Comparison of ENCODE assay signal across 9 mouse cellular contexts in genomic region chr12:31265722-31266431, GRCm38 (mm10). TPM values are rescaled to one million over a fixed set of nuclear protein-coding genes. Genes with fewer than 3 reads are reported as not detected.
A peak's percentile ranks its signal among the peaks of the same experiment; 100 is the strongest.
DNase-seq lines count a peak whose midpoint lies in the region; ATAC-seq and TF ChIP-seq lines count a peak whose summit lies in the region.
"Had no signal": no experiment of that assay in that cellular context is flagged by ENCODE, and none has a peak within 500 bp of the region (broad histone marks: within the 10 kb centered on the region; RNA-seq: fewer than 3 reads in every experiment).

No protein-coding gene starts in this region.

- peaks cover 34% of the 10 kb centered on the region for H3K36me3 ChIP-seq in heart, embryonic 10.5 days
- no peaks in the 10 kb centered on the region for H3K36me3 ChIP-seq in forebrain, embryonic 11.5 days (ENCODE audit: control insufficient read depth, insufficient read depth, low read length)
- H3K36me3 ChIP-seq in intestine, embryonic 15.5 days, result no peaks in the 10 kb centered on the region
- no peaks in the 10 kb centered on the region for H3K36me3 ChIP-seq in liver, embryonic 13.5 days
- H3K36me3 ChIP-seq in small intestine, adult 2 months (ENCODE audit: control insufficient read depth, insufficient read depth, low read length), result peaks cover 1% of the 10 kb centered on the region; the same call in 1 of the 2 replicates

- peaks cover 64% of the 10 kb centered on the region for H3K4me1 ChIP-seq in heart, embryonic 10.5 days
- H3K4me1 ChIP-seq in forebrain, embryonic 11.5 days (replicated peaks; ENCODE audit: control insufficient read depth, insufficient read depth, low read length), result no peaks in the 10 kb centered on the region; the same call in 1 of the 2 replicates
- H3K4me1 ChIP-seq in intestine, embryonic 15.5 days (replicated peaks), result peaks cover 17% of the 10 kb centered on the region
- no peaks in the 10 kb centered on the region for H3K4me1 ChIP-seq in liver, embryonic 13.5 days (replicated peaks)
- no peaks in the 10 kb centered on the region for H3K4me1 ChIP-seq in small intestine, adult 2 months (ENCODE audit: control insufficient read depth, insufficient read depth, insufficient read length, low read length)

- no peak for TF ChIP-seq POLR2A in small intestine, adult 2 months (IDR thresholded peaks at IDR 0.05; ENCODE audit: low read depth, low read length)

- peak overlapping the region; percentile 95 for H3K27ac ChIP-seq in heart, embryonic 10.5 days
- no peak overlapping the region for H3K27ac ChIP-seq in forebrain, embryonic 11.5 days (ENCODE audit: low read depth, low read length)
- H3K27ac ChIP-seq in intestine, embryonic 15.5 days, result peak overlapping the region; percentile 80
- no peak overlapping the region for H3K27ac ChIP-seq in liver, embryonic 13.5 days
- H3K27ac ChIP-seq in small intestine, adult 2 months (ENCODE audit: insufficient read depth, low read depth, low read length), result peak overlapping the region; percentile 76

- DNase-seq in heart, embryonic 10.5 days (ENCODE audit: low spot score), result no peak
- no peak for DNase-seq in heart, postnatal 25 days (ENCODE audit: low spot score)
- peak; percentile 61 for DNase-seq in NIH3T3 (ENCODE audit: low read depth)
- peak; percentile 61 for DNase-seq in forebrain, embryonic 11.5 days (ENCODE audit: low spot score)
- no peak for DNase-seq in liver, embryonic 13.5 days
- DNase-seq in testis, postnatal 14 days (ENCODE audit: low spot score), result no peak

- peak overlapping the region; percentile 87 for H3K4me3 ChIP-seq in heart, embryonic 10.5 days
- H3K4me3 ChIP-seq in forebrain, embryonic 11.5 days (ENCODE audit: low read depth, low read length), result peak overlapping the region; percentile 36
- peak overlapping the region; percentile 60 for H3K4me3 ChIP-seq in intestine, embryonic 15.5 days (replicated peaks)
- peak overlapping the region; percentile 45 for H3K4me3 ChIP-seq in liver, embryonic 13.5 days (replicated peaks)
- H3K4me3 ChIP-seq in small intestine, adult 2 months (ENCODE audit: low read depth, low read length), result peak overlapping the region; percentile 70

- TF ChIP-seq CTCF in small intestine, adult 2 months (IDR thresholded peaks at IDR 0.05; ENCODE audit: extremely low read depth, insufficient read length, insufficient replicate concordance, low read depth, low read length), result no peak

- H3K4me2 ChIP-seq in forebrain, embryonic 11.5 days (ENCODE audit: low read depth, low read length, severe bottlenecking), result peak overlapping the region; percentile 48
- peak overlapping the region; percentile 73 for H3K4me2 ChIP-seq in intestine, embryonic 15.5 days (replicated peaks)
- peak overlapping the region; percentile 59 for H3K4me2 ChIP-seq in liver, embryonic 13.5 days

- WGBS in heart, embryonic 10.5 days, result under 1% methylated on average over 50 of the region's 50 CpGs
- under 1% methylated on average over 50 of the region's 50 CpGs for WGBS in forebrain, embryonic 11.5 days
- under 1% methylated on average over 50 of the region's 50 CpGs for WGBS in intestine, embryonic 15.5 days
- WGBS in liver, embryonic 13.5 days (ENCODE audit: insufficient replicate concordance), result 1% methylated on average over 50 of the region's 50 CpGs
- 3% methylated on average over 50 of the region's 50 CpGs for WGBS in small intestine, adult 2 months

- H3K27me3 ChIP-seq in heart, embryonic 10.5 days (ENCODE audit: insufficient read depth, poor library complexity, severe bottlenecking), result no peaks in the 10 kb centered on the region
- peaks cover 34% of the 10 kb centered on the region for H3K27me3 ChIP-seq in forebrain, embryonic 11.5 days (ENCODE audit: control insufficient read depth, insufficient read depth, low read length)
- H3K27me3 ChIP-seq in intestine, embryonic 15.5 days (replicated peaks), result no peaks in the 10 kb centered on the region
- peaks cover 52% of the 10 kb centered on the region for H3K27me3 ChIP-seq in liver, embryonic 13.5 days
- peaks cover 14% of the 10 kb centered on the region for H3K27me3 ChIP-seq in small intestine, adult 2 months (ENCODE audit: control insufficient read depth, insufficient read depth, low read length)

- ATAC-seq in forebrain, embryonic 11.5 days (replicated peaks; ENCODE audit: low FRiP score), result peak; percentile 27; the same call in 1 of the 2 replicates
- ATAC-seq in intestine, embryonic 15.5 days, result peak; percentile 52
- no peak for ATAC-seq in liver, embryonic 13.5 days (ENCODE audit: low read depth)

- no peaks in the 10 kb centered on the region for H3K9me3 ChIP-seq in heart, embryonic 10.5 days
- H3K9me3 ChIP-seq in forebrain, embryonic 11.5 days (ENCODE audit: control insufficient read depth, low read length), result no peaks in the 10 kb centered on the region
- H3K9me3 ChIP-seq in intestine, embryonic 15.5 days, result no peaks in the 10 kb centered on the region
- no peaks in the 10 kb centered on the region for H3K9me3 ChIP-seq in liver, embryonic 13.5 days (replicated peaks)

- intact Hi-C loops in heart, postnatal 25 days (cut with DNase I), result loop anchor here (5.0 kb wide), 2 partner anchors 36 to 99 kb away; no protein-coding TSS in a partner anchor

- peak overlapping the region; percentile 21; the same call in 1 of the 2 replicates for H3K9ac ChIP-seq in forebrain, embryonic 11.5 days (ENCODE audit: low read length)
- peak overlapping the region; percentile 59 for H3K9ac ChIP-seq in intestine, embryonic 15.5 days
- peak overlapping the region; percentile 36 for H3K9ac ChIP-seq in liver, embryonic 13.5 days

RNA-seq across cellular contexts. Expression of gene Lamb1, which starts 0.8 kb away (rescaled TPM):
- 66.1 and 102 TPM in 2 replicates for polyA plus RNA-seq in heart, embryonic 10.5 days (2016; fragmentation: Nextera tagmentation; extraction: Ambion mirVana)
- 10 to 100 TPM; 87.5 to 89.2 TPM for total RNA-seq in heart, postnatal 25 days (2021)
- polyA plus RNA-seq in forebrain, embryonic 11.5 days (2014; fragmentation: Nextera tagmentation; extraction: Ambion mirVana), result 22.4 and 24.4 TPM in 2 replicates
- polyA plus RNA-seq in intestine, embryonic 15.5 days (2015; fragmentation: Nextera tagmentation; extraction: Ambion mirVana), result 73.5 and 81.3 TPM in 2 replicates
- polyA plus RNA-seq in liver, embryonic 13.5 days (2015; fragmentation: Nextera tagmentation; extraction: Ambion mirVana), result 3.7 and 4.3 TPM in 2 replicates
- polyA plus RNA-seq in small intestine, adult 2 months (2012; rRNA removed), result 11.3 and 23.8 TPM in 2 replicates
- total RNA-seq: hematopoietic stem cell, adult 5-6 weeks had no signal

RNA-seq across cellular contexts. Expression of gene Gm6993, which starts 25.3 kb away (rescaled TPM):
- not detected in 2 replicates for polyA plus RNA-seq in heart, embryonic 10.5 days (2016; fragmentation: Nextera tagmentation; extraction: Ambion mirVana)
- total RNA-seq in heart, postnatal 25 days (2021), result not detected
- not detected in 2 replicates for polyA plus RNA-seq in forebrain, embryonic 11.5 days (2014; fragmentation: Nextera tagmentation; extraction: Ambion mirVana)
- polyA plus RNA-seq in intestine, embryonic 15.5 days (2015; fragmentation: Nextera tagmentation; extraction: Ambion mirVana), result not detected in 2 replicates
- not detected in 2 replicates for polyA plus RNA-seq in liver, embryonic 13.5 days (2015; fragmentation: Nextera tagmentation; extraction: Ambion mirVana)
- polyA plus RNA-seq in small intestine, adult 2 months (2012; rRNA removed), result not detected in 2 replicates
- total RNA-seq: hematopoietic stem cell, adult 5-6 weeks had no signal

Comparison
In these comparisons a context has a peak if more than half of its experiments do, and no peak if none do; other contexts are left out.
1. DNase-seq: peak in NIH3T3 (single experiment) and forebrain, embryonic 11.5 days (single experiment); none in heart, embryonic 10.5 days (single experiment), heart, postnatal 25 days (single experiment), liver, embryonic 13.5 days (single experiment) and testis, postnatal 14 days (single experiment).
2. H3K27ac ChIP-seq: peak in heart, embryonic 10.5 days (single experiment), intestine, embryonic 15.5 days (single experiment) and small intestine, adult 2 months (single experiment); none in forebrain, embryonic 11.5 days (single experiment) and liver, embryonic 13.5 days (single experiment).
3. H3K4me3 ChIP-seq: peak in every context shown above with its lines; median percentile 87 in heart, embryonic 10.5 days; 70 in small intestine, adult 2 months; 60 in intestine, embryonic 15.5 days; 45 in liver, embryonic 13.5 days; 36 in forebrain, embryonic 11.5 days.
4. Peak in every context shown above with its lines, with median percentiles within 50 percentile points of each other: H3K4me2 ChIP-seq and H3K9ac ChIP-seq.